Comparison of ENCODE assay signal across 10 mouse cellular contexts in genomic region chr17:29393335-29394089, GRCm38 (mm10). TPM values are rescaled to one million over a fixed set of nuclear protein-coding genes. Genes with fewer than 3 reads are reported as not detected.
A peak's percentile ranks its signal among the peaks of the same experiment; 100 is the strongest.
DNase-seq lines count a peak whose midpoint lies in the region; ATAC-seq and TF ChIP-seq lines count a peak whose summit lies in the region.
"Had no signal": no experiment of that assay in that cellular context is flagged by ENCODE, and none has a peak within 500 bp of the region (broad histone marks: within the 10 kb centered on the region; RNA-seq: fewer than 3 reads in every experiment).

No protein-coding gene starts in this region.

- H3K4me1 ChIP-seq in CH12.LX (ENCODE audit: control insufficient read depth in 1 of 2, insufficient read depth in 2 of 2) = peaks cover 17 to 53% of the 10 kb centered on the region in 2 experiments
- peaks cover 52% of the 10 kb centered on the region for H3K4me1 ChIP-seq in bone marrow macrophage, adult 2 months (ENCODE audit: control insufficient read depth, insufficient read depth, low read length)
- H3K4me1 ChIP-seq in thymus, adult 2 months (replicated peaks; ENCODE audit: control insufficient read depth, insufficient read depth, low read length) = peaks cover 44% of the 10 kb centered on the region
- H3K4me1 ChIP-seq in hindbrain, postnatal 0 days (ENCODE audit: insufficient read depth, low read length) = 0 out of 2 replicates have a peak, but pooled peaks cover 6% of the 10 kb centered on the region

- H3K4me2 ChIP-seq in CH12.LX (ENCODE audit: insufficient read depth, low read depth, poor library complexity, severe bottlenecking) = peak overlapping the region; percentile 46
- no peak overlapping the region for H3K4me2 ChIP-seq in hindbrain, postnatal 0 days (ENCODE audit: low read depth, low read length)
- H3K4me2 ChIP-seq: embryonic facial prominence, embryonic 12.5 days; hindbrain, embryonic 14.5 days; lung, embryonic 14.5 days had no signal

- TF ChIP-seq RAD21 in CH12.LX (IDR thresholded peaks at IDR 0.05; ENCODE audit: low read depth, low read length) = no peak

- no peaks in the 10 kb centered on the region for H3K79me2 ChIP-seq in CH12.LX (replicated peaks; ENCODE audit: control insufficient read depth, extremely low read depth, insufficient read depth, poor library complexity, severe bottlenecking)

- dilution Hi-C loops in CH12.LX (cut with MboI; ENCODE audit: extremely low pct_ligation_motif_present, extremely low pct_unique_long_range_greater_than_20kb, low sequenced_read_pairs) = no loop called here

- H3K9ac ChIP-seq in CH12.LX (ENCODE audit: insufficient read depth, low read depth) = peak overlapping the region; percentile 47
- no peak overlapping the region for H3K9ac ChIP-seq in hindbrain, postnatal 0 days (replicated peaks; ENCODE audit: low read length)
- H3K9ac ChIP-seq: embryonic facial prominence, embryonic 12.5 days; hindbrain, embryonic 14.5 days; lung, embryonic 14.5 days had no signal

- no peak for ATAC-seq in hindbrain, postnatal 0 days

- H3K4me3 ChIP-seq in CH12.LX (replicated peaks in 1 of 3; ENCODE audit: low read depth in 2 of 3, low read length in 2 of 3, poor library complexity in 1 of 3) = no peak overlapping the region
- H3K4me3 ChIP-seq in bone marrow macrophage, adult 2 months (ENCODE audit: insufficient read depth, low read length) = no peak overlapping the region
- H3K4me3 ChIP-seq in thymus, adult 2 months (ENCODE audit: control insufficient read depth, insufficient read depth, low read length) = no peak overlapping the region
- H3K4me3 ChIP-seq in hindbrain, postnatal 0 days (ENCODE audit: low read length) = no peak overlapping the region
- H3K4me3 ChIP-seq: embryonic facial prominence, embryonic 12.5 days had no signal

- H3K36me3 ChIP-seq in CH12.LX (replicated peaks in 1 of 2; ENCODE audit: control insufficient read depth in 1 of 2, insufficient read depth in 1 of 2, low read length in 1 of 2) = peaks cover 0 to 2% of the 10 kb centered on the region in 2 experiments
- H3K36me3 ChIP-seq in thymus, adult 2 months (ENCODE audit: control insufficient read depth, insufficient read depth, low read length) = no peaks in the 10 kb centered on the region
- H3K36me3 ChIP-seq in hindbrain, postnatal 0 days (ENCODE audit: insufficient read depth, low read length) = no peaks in the 10 kb centered on the region
- H3K36me3 ChIP-seq: embryonic facial prominence, embryonic 12.5 days had no signal

- no peaks in the 10 kb centered on the region for H3K9me3 ChIP-seq in CH12.LX (replicated peaks; ENCODE audit: low read length)
- H3K9me3 ChIP-seq in hindbrain, postnatal 0 days (ENCODE audit: low read length) = no peaks in the 10 kb centered on the region
- H3K9me3 ChIP-seq: embryonic facial prominence, embryonic 12.5 days had no signal

- no peak for TF ChIP-seq CTCF in CH12.LX (conservative IDR thresholded peaks at IDR 0.05 in 1 of 2, IDR thresholded peaks at IDR 0.05 in 1 of 2; ENCODE audit: low read depth in 2 of 2, low read length in 2 of 2)
- TF ChIP-seq CTCF in bone marrow macrophage, adult 2 months (IDR thresholded peaks at IDR 0.05; ENCODE audit: low read depth, low read length) = no peak
- no peak for TF ChIP-seq CTCF in thymus, adult 2 months (IDR thresholded peaks at IDR 0.05; ENCODE audit: borderline replicate concordance, control insufficient read depth, extremely low read depth, insufficient read depth, low read length, poor library complexity)
- no peak for TF ChIP-seq CTCF in hindbrain, postnatal 0 days (IDR thresholded peaks at IDR 0.05; ENCODE audit: low read depth)

- H3K27ac ChIP-seq in CH12.LX (ENCODE audit: insufficient read depth, low read depth) = peak overlapping the region; percentile 96
- peak overlapping the region; percentile 98 for H3K27ac ChIP-seq in bone marrow macrophage, adult 2 months (ENCODE audit: insufficient read depth, low read depth, low read length)
- peak overlapping the region; percentile 2; the same call in 1 of the 2 replicates for H3K27ac ChIP-seq in thymus, adult 2 months (ENCODE audit: control insufficient read depth, insufficient read depth, low read length)
- H3K27ac ChIP-seq in hindbrain, postnatal 0 days = no peak overlapping the region
- H3K27ac ChIP-seq: embryonic facial prominence, embryonic 12.5 days; hindbrain, embryonic 14.5 days had no signal

- peak; percentile 49 for TF ChIP-seq POLR2A in CH12.LX (IDR thresholded peaks at IDR 0.05; ENCODE audit: low read depth, low read length)
- no peak for TF ChIP-seq POLR2A in bone marrow macrophage, adult 2 months (IDR thresholded peaks at IDR 0.05; ENCODE audit: borderline replicate concordance, low read depth, low read length)
- no peak for TF ChIP-seq POLR2A in thymus, adult 2 months (IDR thresholded peaks at IDR 0.05; ENCODE audit: control insufficient read depth, extremely low read depth, insufficient read depth, low read length, poor library complexity)

- TF ChIP-seq EP300 in CH12.LX (IDR thresholded peaks at IDR 0.05; ENCODE audit: low read length) = 0 out of 2 replicates have a peak, but pooled peaks have one; percentile 23

- H3K27me3 ChIP-seq in CH12.LX (replicated peaks) = no peaks in the 10 kb centered on the region
- no peaks in the 10 kb centered on the region for H3K27me3 ChIP-seq in thymus, adult 2 months (ENCODE audit: control insufficient read depth, insufficient read depth, low read length)
- H3K27me3 ChIP-seq in hindbrain, postnatal 0 days (ENCODE audit: insufficient read depth, low read length) = no peaks in the 10 kb centered on the region
- H3K27me3 ChIP-seq: embryonic facial prominence, embryonic 12.5 days had no signal

- 19% methylated on average over 14 of the region's 14 CpGs for WGBS in thymus, adult 2 months
- 68% methylated on average over 14 of the region's 14 CpGs for WGBS in hindbrain, postnatal 0 days

- in situ Hi-C loops in CH12.LX (cut with MboI; ENCODE audit: low pct_ligation_motif_present, low pct_unique_long_range_greater_than_20kb, low sequenced_read_pairs) = no loop called here

- peak; percentile 78 for DNase-seq in CH12.LX (ENCODE audit: extremely low read depth)
- peak; percentile 46 to 47 for DNase-seq in lung, postnatal 4 days
- DNase-seq in thymus, adult 2 months = peak; percentile 59
- no peak for DNase-seq in hindbrain, postnatal 0 days (ENCODE audit: low spot score)
- DNase-seq in cerebellum, adult 9-11 months = no peak
- DNase-seq in frontal cortex, postnatal 36 days (ENCODE audit: low spot score in 2 of 2) = no peak

TF ChIP-seq in CH12.LX, 34 proteins besides CTCF, POLR2A, EP300 and RAD21 (continues in another document):
- TF ChIP-seq USF1 (IDR thresholded peaks at IDR 0.05; ENCODE audit: low read depth, low read length) = peak; percentile 84
- TF ChIP-seq ZKSCAN1 (IDR thresholded peaks at IDR 0.05; ENCODE audit: borderline replicate concordance, low read depth, low read length) = no peak
- TF ChIP-seq E2F4 (IDR thresholded peaks at IDR 0.05; ENCODE audit: insufficient replicate concordance, low read depth, low read length) = no peak
- no peak; the same call in 1 of the 2 replicates for TF ChIP-seq RCOR1 (conservative IDR thresholded peaks at IDR 0.05; ENCODE audit: low read depth, low read length)
- TF ChIP-seq MAFK (IDR thresholded peaks at IDR 0.05; ENCODE audit: insufficient replicate concordance, low read length) = no peak
- peak; percentile 69 for TF ChIP-seq TCF12 (IDR thresholded peaks at IDR 0.05; ENCODE audit: low read depth, low read length)
- no peak for TF ChIP-seq NRF1 (IDR thresholded peaks at IDR 0.05; ENCODE audit: low read depth, low read length)
- TF ChIP-seq ETS1 (conservative IDR thresholded peaks at IDR 0.05; ENCODE audit: low read depth, low read length) = peak; percentile 92
- TF ChIP-seq NELFE (IDR thresholded peaks at IDR 0.05; ENCODE audit: low read depth, low read length) = peak; percentile 31
- TF ChIP-seq MYC (IDR thresholded peaks at IDR 0.05; ENCODE audit: low read depth, low read length) = peak; percentile 91
- no peak for TF ChIP-seq KAT2A (IDR thresholded peaks at IDR 0.05; ENCODE audit: insufficient replicate concordance, low read length)
- peak; percentile 76; the same call in 1 of the 2 replicates for TF ChIP-seq ZNF384 (IDR thresholded peaks at IDR 0.05; ENCODE audit: low read depth, low read length)
- no peak for TF ChIP-seq ZC3H11A (IDR thresholded peaks at IDR 0.05; ENCODE audit: low read depth, low read length)
- 0 out of 2 replicates have a peak, but pooled peaks have one; percentile 45 for TF ChIP-seq POLR2AphosphoS2 (IDR thresholded peaks at IDR 0.05; ENCODE audit: low read depth, low read length)
- TF ChIP-seq GABPA (IDR thresholded peaks at IDR 0.05; ENCODE audit: insufficient replicate concordance, low read depth, low read length) = no peak
- peak; percentile 84 for TF ChIP-seq USF2 (conservative IDR thresholded peaks at IDR 0.05; ENCODE audit: low read depth, low read length)
- peak; percentile 97 for TF ChIP-seq MAX (IDR thresholded peaks at IDR 0.05; ENCODE audit: low read length)
- TF ChIP-seq BHLHE40 (IDR thresholded peaks at IDR 0.05; ENCODE audit: low read depth, low read length) = peak; percentile 98
- no peak for TF ChIP-seq JUN (IDR thresholded peaks at IDR 0.05; ENCODE audit: insufficient read depth, low read depth, low read length)
- TF ChIP-seq IRF4 (IDR thresholded peaks at IDR 0.05; ENCODE audit: low read depth, low read length) = peak; percentile 53
- no peak for TF ChIP-seq PAX5 (IDR thresholded peaks at IDR 0.05; ENCODE audit: low read length)
- TF ChIP-seq ZMIZ1 (IDR thresholded peaks at IDR 0.05; ENCODE audit: low read depth, low read length) = peak; percentile 75; the same call in 1 of the 2 replicates

RNA-seq across cellular contexts. Expression of gene Fgd2, which starts 32.8 kb away (rescaled TPM):
- total RNA-seq in CH12.LX (2012; rRNA removed) (48.3 and 67.6 TPM in 2 replicates), CH12.LX (2014; rRNA removed) (41.7 and 41.9 TPM in 2 replicates)
- 49.2 and 54.4 TPM in 2 replicates for polyA plus RNA-seq in CH12.LX (2012; ENCODE audit: insufficient read length, low read depth)
- polyA plus RNA-seq in bone marrow macrophage, adult 2 months (2012; ENCODE audit: insufficient read depth, insufficient read length, missing spikeins) = 136 and 152 TPM in 2 replicates
- polyA plus RNA-seq in thymus, adult 2 months (2012; rRNA removed) = 40.0 and 56.0 TPM in 2 replicates
- 14.7 and 19.1 TPM in 2 replicates for total RNA-seq in hindbrain, postnatal 0 days (2014; rRNA removed)
- polyA plus RNA-seq in hindbrain, postnatal 0 days (2015; fragmentation: Nextera tagmentation; extraction: Ambion mirVana) = 10.3 and 10.9 TPM in 2 replicates

RNA-seq across cellular contexts. Expression of gene Mtch1, which starts 45.8 kb away (rescaled TPM):
- total RNA-seq in CH12.LX (2012; rRNA removed) = 139 and 143 TPM in 2 replicates
- total RNA-seq in CH12.LX (2014; rRNA removed) = 56.8 and 66.1 TPM in 2 replicates
- 102 and 110 TPM in 2 replicates for polyA plus RNA-seq in CH12.LX (2012; ENCODE audit: insufficient read length, low read depth)
- polyA plus RNA-seq in bone marrow macrophage, adult 2 months (2012; ENCODE audit: insufficient read depth, insufficient read length, missing spikeins) = 129 and 138 TPM in 2 replicates
- 332 and 354 TPM in 2 replicates for polyA plus RNA-seq in thymus, adult 2 months (2012; rRNA removed)
- 622 and 633 TPM in 2 replicates for total RNA-seq in hindbrain, postnatal 0 days (2014; rRNA removed)
- 464 and 500 TPM in 2 replicates for polyA plus RNA-seq in hindbrain, postnatal 0 days (2015; fragmentation: Nextera tagmentation; extraction: Ambion mirVana)

Comparison
In these comparisons a context has a peak if more than half of its experiments do, and no peak if none do; other contexts are left out.
1. DNase-seq: peak in CH12.LX (single experiment), lung, postnatal 4 days (2 of 2) and thymus, adult 2 months (single experiment); none in hindbrain, postnatal 0 days (single experiment), cerebellum, adult 9-11 months (single experiment) and frontal cortex, postnatal 36 days (0 of 2).